Mouse (Mus musculus) liver, embryonic 16.5 days (tissue): ENCODE results near the gene Sin3b. TPM values are rescaled to one million over a fixed set of nuclear protein-coding genes. Genes with fewer than 3 reads are reported as not detected.
"Not testable (repeated sequence)": the region's sequence is repeated elsewhere in the genome, so short reads cannot be mapped to it uniquely, and the experiment has no call there.

Experiments used
- ATAC-seq: fragments of 200-750 bp; cut with Nextera tagmentation; 2 replicates; pipeline ENCODE4 v1.8.0; 2017; ENCODE audit warnings: low read depth, mild to moderate bottlenecking, moderate number of reproducible peaks, moderate library complexity
- H3K27ac ChIP-seq: fragments of 300-500 bp; sonication (generic); 2 replicates; pipeline ENCODE4 v1.5.1; 2014; ENCODE audit warnings: mild to moderate bottlenecking, low read length
- H3K27me3 ChIP-seq: fragments of 300-500 bp; sonication (generic); 2 replicates; pipeline ENCODE4 v1.6.1; 2014; ENCODE audit warnings: low read depth, low read length, mixed read lengths; ENCODE audit not compliant: control insufficient read depth, insufficient read depth
- H3K36me3 ChIP-seq: fragments of 300-500 bp; sonication (generic); 2 replicates; pipeline ENCODE4 v1.6.1; 2014; ENCODE audit warnings: mild to moderate bottlenecking; ENCODE audit not compliant: control insufficient read depth, insufficient read depth
- H3K4me1 ChIP-seq: fragments of 300-500 bp; sonication (generic); 2 replicates; pipeline ENCODE4 v1.6.1; 2014; ENCODE audit warnings: low read depth, low read length, mixed read lengths; ENCODE audit not compliant: control insufficient read depth
- H3K4me2 ChIP-seq: fragments of 300-500 bp; sonication (generic); 2 replicates; pipeline ENCODE4 v1.6.1; 2014; ENCODE audit warnings: low read depth, low read length, mixed read lengths
- H3K4me3 ChIP-seq: fragments of 300-500 bp; sonication (generic); 2 replicates; pipeline ENCODE4 v1.5.1; 2014; ENCODE audit warnings: low read depth, mild to moderate bottlenecking, low read length
- H3K9ac ChIP-seq: fragments of 300-500 bp; sonication (generic); 2 replicates; pipeline ENCODE4 v1.6.1; 2014; ENCODE audit warnings: low read depth, low read length
- H3K9me3 ChIP-seq: fragments of 300-500 bp; sonication (generic); replicated peaks from 2 replicates; pipeline ENCODE4 v1.6.1; 2016; ENCODE audit warnings: low read length; ENCODE audit not compliant: control insufficient read depth
- WGBS: fragments of 180-500 bp; shearing (Covaris S2); extraction: QIAGEN DNeasy Blood & Tissue Kit; methylation state at CpG from one replicate; pipeline ENCODE4 v1.1.7; 2014; ENCODE audit not compliant: insufficient replicate concordance; 5-methylcytosine and 5-hydroxymethylcytosine counted together
- polyA plus RNA-seq: library from polyadenylated mRNA; unstranded; fragments of >200 nt; fragmentation: Nextera tagmentation; extraction: Ambion mirVana; gene quantifications from 2 replicates; pipeline ENCODE4 v1.2.1, GENCODE M21; 2015

Sin3b gene
- polyA plus RNA-seq = 62.1 and 63.1 TPM in 2 replicates

DNA sequence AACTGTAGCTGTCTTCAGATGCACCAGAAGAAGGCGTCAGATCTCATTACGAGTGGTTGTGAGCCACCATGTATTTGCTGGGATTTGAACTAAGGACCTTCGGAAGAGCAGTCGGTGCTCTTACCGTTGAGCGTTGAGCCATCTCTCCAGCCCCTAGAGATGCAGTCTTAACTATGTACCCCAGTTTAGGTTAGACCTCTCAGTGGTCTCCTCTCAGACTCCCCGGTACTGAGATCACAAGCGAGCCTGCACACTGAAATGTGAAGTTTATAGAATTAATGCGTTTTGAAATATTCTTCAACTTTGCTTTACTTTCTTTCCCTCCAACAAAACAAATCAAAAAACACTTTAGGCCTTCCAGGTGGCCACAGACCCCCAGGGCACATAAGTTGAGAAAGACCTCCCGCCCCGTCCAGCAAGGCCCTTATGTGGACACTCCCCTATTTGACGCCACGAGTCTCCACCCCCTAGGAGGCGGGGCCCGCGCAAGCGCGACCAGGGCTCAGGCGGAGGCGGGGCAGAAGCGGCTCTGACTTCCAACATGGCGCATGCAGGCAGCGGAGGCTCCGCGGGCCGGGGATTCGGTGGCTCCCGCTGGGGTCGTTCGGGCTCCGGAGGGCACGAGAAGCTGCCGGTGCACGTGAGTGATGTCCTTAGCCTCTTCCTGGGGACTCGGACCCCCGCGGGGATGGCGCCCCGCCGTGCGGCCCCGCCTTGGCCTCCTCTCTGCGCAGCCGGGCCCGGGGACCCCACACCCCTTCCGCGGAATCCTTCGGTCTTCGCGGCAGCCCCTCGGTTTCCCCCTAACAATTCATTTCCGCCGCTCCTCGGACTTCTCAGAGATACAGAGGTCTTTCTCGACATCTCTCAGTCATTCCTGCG, at the start of gene Sin3b:
TSS of gene Sin3b (plus strand) at position 517 of the 882 bp plus-strand sequence.
- peaks cover 11% of the 10 kb centered on the region for H3K4me1 ChIP-seq
- H3K4me3 ChIP-seq = peak within 1 kb of the TSS; percentile 92
- WGBS = 13% methylated on average over 56 of the region's 56 CpGs
- H3K36me3 ChIP-seq = peaks cover 13% of the 10 kb centered on the region
- peak within 1 kb of the TSS; percentile 87 for H3K4me2 ChIP-seq
- H3K27ac ChIP-seq = no peak within 1 kb of the TSS
- no peaks in the 10 kb centered on the region for H3K27me3 ChIP-seq
- H3K9me3 ChIP-seq = no peaks in the 10 kb centered on the region
- peak; percentile 99 for ATAC-seq
- H3K9ac ChIP-seq = peak within 1 kb of the TSS; percentile 88

DNA sequence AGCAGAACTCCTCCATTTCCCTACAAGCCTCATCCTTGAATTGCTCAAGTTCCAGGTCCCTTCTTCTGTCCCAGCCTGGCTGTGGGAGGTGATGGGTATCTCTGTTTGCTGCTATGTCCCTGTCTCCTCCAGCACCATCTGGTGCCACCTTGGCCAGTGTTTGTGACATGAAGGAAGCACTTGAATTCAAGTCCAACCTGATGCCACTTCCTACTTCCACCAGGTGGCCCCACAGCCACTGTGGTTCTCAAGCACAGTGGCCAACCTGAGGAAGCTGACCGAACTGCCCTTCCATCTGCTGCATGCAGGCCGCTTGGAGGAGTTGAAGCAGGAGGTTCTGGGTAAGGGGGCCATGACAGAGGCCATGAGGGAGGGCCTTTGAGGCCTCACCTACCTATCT, 48.9 kb upstream of the Sin3b start:
- WGBS = 57% methylated on average over 2 of the region's 2 CpGs

DNA sequence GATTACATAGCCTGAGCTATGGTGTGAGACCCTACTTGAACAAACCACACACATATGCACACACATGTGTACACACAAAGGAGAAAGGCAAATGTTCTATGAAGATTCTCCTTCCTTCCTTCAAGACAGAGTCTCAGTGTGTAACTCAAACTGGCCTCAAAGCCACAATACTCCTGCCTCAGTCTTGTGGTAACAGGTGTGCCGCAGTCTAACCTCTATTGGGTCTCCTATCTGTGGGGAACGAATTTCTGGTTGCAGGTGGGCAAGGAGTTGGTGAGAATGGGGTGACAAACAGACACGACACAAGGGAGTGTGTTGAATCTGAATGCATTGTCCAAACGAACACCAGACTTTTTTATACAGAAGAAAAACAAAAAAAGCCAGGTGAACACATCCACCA, 46.6 kb upstream of the Sin3b start:
- H3K4me2 ChIP-seq = no peak overlapping the region
- no peak overlapping the region for H3K4me3 ChIP-seq
- no peaks in the 10 kb centered on the region for H3K9me3 ChIP-seq
- no peak for ATAC-seq
- no peaks in the 10 kb centered on the region for H3K4me1 ChIP-seq
- no peak overlapping the region for H3K27ac ChIP-seq
- WGBS = 41% methylated on average over 4 of the region's 4 CpGs
- H3K9ac ChIP-seq = no peak overlapping the region
- no peaks in the 10 kb centered on the region for H3K36me3 ChIP-seq
- no peaks in the 10 kb centered on the region for H3K27me3 ChIP-seq

More for the DNA sequence above, 48.9 kb upstream of the Sin3b start:
- no peaks in the 10 kb centered on the region for H3K36me3 ChIP-seq
- no peak for ATAC-seq
- H3K4me3 ChIP-seq = no peak overlapping the region
- no peaks in the 10 kb centered on the region for H3K4me1 ChIP-seq
- no peak overlapping the region for H3K9ac ChIP-seq
- H3K4me2 ChIP-seq = no peak overlapping the region
- no peak overlapping the region for H3K27ac ChIP-seq
- no peaks in the 10 kb centered on the region for H3K9me3 ChIP-seq
- no peaks in the 10 kb centered on the region for H3K27me3 ChIP-seq

DNA sequence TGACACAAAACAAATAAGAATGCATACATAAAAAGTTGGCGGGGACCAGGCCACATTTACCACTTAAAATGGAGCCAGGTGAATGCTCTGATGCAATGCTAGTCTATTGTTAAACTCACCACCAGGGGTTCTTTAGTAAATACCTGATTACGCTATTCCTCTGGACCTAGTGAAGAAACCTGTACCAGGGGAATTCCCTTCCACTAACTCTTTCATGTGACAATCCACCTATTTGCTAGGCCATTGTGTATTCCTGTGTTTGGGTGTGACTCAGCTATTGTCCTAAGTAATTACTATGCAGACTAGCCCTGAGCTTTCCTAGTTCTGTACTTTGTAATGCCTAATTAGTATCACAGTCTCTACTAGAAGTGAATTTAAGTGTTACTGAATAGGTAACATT, 46.2 kb upstream of the Sin3b start:
- not testable (repeated sequence) for H3K9ac ChIP-seq, ATAC-seq, H3K4me2 ChIP-seq, H3K27ac ChIP-seq, H3K9me3 ChIP-seq, H3K36me3 ChIP-seq, H3K4me1 ChIP-seq, H3K27me3 ChIP-seq, H3K4me3 ChIP-seq
- WGBS = 70% methylated on average over 2 of the region's 2 CpGs

GRCm38 (mm10) chr8:72677331-72677730, 45.8 kb upstream of the Sin3b start:
- WGBS = 57% methylated on average over 5 of the region's 5 CpGs
- H3K4me3 ChIP-seq = no peak overlapping the region
- H3K27ac ChIP-seq = no peak overlapping the region
- H3K27me3 ChIP-seq = no peaks in the 10 kb centered on the region
- H3K4me2 ChIP-seq = no peak overlapping the region
- no peaks in the 10 kb centered on the region for H3K9me3 ChIP-seq
- no peak for ATAC-seq
- no peaks in the 10 kb centered on the region for H3K36me3 ChIP-seq
- H3K9ac ChIP-seq = no peak overlapping the region
- H3K4me1 ChIP-seq = no peaks in the 10 kb centered on the region

DNA sequence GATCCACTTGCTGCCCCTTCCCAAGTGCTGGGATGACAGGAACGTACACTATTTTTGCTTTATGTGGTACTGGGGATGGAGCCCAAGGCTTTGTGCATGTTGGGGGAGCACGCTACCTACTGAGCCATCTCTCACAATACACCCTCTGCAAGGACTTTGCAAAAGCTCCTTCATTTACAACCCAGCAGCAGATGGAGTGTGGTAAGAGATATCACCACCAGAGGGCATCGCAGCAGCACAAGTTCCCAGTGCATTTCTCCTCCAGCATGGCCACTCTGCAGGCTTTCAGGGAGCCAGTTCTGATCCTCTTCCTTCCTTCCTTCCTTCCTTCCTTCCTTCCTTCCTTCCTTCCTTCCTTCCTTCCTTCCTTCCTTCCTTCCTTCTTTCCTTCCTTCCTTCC, 43.0 kb upstream of the Sin3b start:
- Histone ChIP-seq H3K4me3 (no peak overlapping the region), H3K27ac (no peak overlapping the region), H3K27me3 (no peaks in the 10 kb centered on the region), H3K4me1 (no peaks in the 10 kb centered on the region), H3K36me3 (no peaks in the 10 kb centered on the region), H3K9me3 (no peaks in the 10 kb centered on the region), H3K9ac (no peak overlapping the region), H3K4me2 (no peak overlapping the region)
- no peak for ATAC-seq
- WGBS = 17% methylated on average over 3 of the region's 3 CpGs

DNA sequence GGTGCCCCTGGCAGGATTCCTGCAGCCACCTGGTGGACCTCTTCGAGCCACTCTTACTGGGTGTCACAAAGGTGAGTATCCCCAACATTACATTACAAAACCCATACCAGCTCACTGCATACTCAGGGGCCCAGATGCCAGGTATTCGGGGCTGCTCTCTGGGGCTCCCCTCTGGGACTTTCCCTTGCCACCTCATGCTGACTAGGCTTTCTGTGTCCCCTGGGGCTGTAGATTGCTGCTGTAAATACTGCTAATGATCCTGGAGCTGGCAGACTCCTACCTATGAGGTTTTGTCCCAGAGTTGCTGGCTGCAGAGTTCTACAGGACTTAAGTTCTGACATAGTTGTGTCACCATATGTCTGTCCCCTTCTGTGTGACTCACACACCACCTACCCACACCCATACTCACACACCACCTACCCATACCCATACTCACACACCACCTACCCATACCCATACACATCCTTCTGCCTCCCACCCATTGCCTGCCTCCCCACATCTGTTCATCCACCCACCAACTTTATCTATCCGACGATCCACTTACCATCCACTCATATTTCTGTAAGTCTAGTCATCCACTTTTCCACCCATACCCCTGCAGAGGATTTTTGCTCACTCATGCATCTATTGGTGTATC, 40.9 kb upstream of the Sin3b start:
- no peak overlapping the region for H3K9ac ChIP-seq
- H3K27me3 ChIP-seq = no peaks in the 10 kb centered on the region
- 59% methylated on average over 4 of the region's 4 CpGs for WGBS
- no peak overlapping the region for H3K4me2 ChIP-seq
- no peaks in the 10 kb centered on the region for H3K9me3 ChIP-seq
- H3K36me3 ChIP-seq = no peaks in the 10 kb centered on the region
- H3K27ac ChIP-seq = no peak overlapping the region
- H3K4me3 ChIP-seq = no peak overlapping the region
- no peak for ATAC-seq
- no peaks in the 10 kb centered on the region for H3K4me1 ChIP-seq

DNA sequence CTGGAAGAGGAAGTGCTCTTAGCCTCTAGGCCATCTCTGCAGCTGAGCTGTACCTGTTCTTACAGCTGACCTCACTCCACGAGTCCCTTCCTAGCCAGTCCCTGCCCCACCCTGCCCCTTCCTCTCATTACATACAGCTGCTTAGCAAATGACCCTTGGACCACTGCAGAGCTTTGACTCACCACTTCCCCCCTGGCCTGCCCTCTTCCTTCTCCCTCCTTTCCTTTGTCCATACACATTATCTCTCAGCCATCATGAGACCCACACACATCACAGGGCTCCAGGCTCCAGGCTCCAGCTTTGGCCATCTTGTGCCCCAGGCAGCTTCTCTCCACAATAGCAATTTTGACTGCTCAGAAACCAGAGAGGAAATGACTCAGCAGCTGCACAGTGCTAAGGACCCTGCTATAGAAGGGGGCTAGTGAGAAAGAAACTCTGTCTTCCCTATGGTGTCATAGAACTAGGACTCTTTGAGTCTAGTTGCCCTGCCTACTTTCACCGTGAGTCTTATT, 40.0 kb upstream of the Sin3b start:
- no peak overlapping the region for H3K27ac ChIP-seq
- no peak for ATAC-seq
- no peaks in the 10 kb centered on the region for H3K36me3 ChIP-seq
- H3K4me2 ChIP-seq = no peak overlapping the region
- WGBS = 8% methylated on average over 2 of the region's 2 CpGs
- no peaks in the 10 kb centered on the region for H3K9me3 ChIP-seq
- H3K27me3 ChIP-seq = no peaks in the 10 kb centered on the region
- no peak overlapping the region for H3K9ac ChIP-seq
- H3K4me3 ChIP-seq = no peak overlapping the region
- no peaks in the 10 kb centered on the region for H3K4me1 ChIP-seq

DNA sequence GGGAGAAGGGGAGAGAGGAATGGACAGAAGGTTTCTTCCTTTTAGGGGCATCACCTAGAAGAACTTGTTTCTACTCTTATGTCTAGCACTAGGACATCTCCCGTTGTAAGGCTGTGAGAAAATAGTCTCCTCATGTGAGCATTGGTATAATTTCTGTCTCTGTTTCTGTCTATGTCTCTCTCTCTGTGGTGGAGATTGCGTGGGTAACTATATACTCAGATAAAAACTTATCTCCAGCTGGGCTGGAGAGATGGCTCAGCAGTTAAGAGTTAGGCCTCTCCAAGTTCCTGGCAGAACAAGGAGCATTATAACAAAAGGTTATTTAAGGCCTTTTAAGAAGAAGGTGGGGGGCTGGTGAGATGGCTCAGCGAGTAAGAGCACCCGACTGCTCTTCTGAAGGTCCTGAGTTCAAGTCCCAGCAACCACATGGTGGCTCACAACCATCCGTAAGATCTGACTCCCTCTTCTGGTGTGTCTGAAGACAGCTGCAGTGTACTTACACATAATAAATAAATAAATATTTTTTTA, 39.4 kb upstream of the Sin3b start:
- not testable (repeated sequence) for H3K4me3 ChIP-seq, H3K9me3 ChIP-seq, H3K4me1 ChIP-seq, H3K9ac ChIP-seq, H3K36me3 ChIP-seq, H3K27ac ChIP-seq, ATAC-seq, H3K27me3 ChIP-seq, H3K4me2 ChIP-seq
- 61% methylated on average over 5 of the region's 5 CpGs for WGBS
